Mouse (Mus musculus): ENCODE results near the gene Timm44. TPM values are rescaled to one million over a fixed set of nuclear protein-coding genes. Genes with fewer than 3 reads are reported as not detected.
A peak's percentile ranks its signal among the peaks of the same experiment; 100 is the strongest.
"Not testable (repeated sequence)": the region's sequence is repeated elsewhere in the genome, so short reads cannot be mapped to it uniquely, and the experiment has no call there.

Timm44 gene
- polyA plus RNA-seq, 1 experiment from 2014 or later = 49.3 TPM

- no peak for DNase-seq (ENCODE audit: low spot score)
Observed at GRCm38 (mm10) chr8:4265160-4265914, 10.4 kb downstream of the Timm44 start.

GRCm38 (mm10) chr8:4263105-4263791 lies 12.5 kb downstream of the Timm44 start:
- no peak for DNase-seq (ENCODE audit: low spot score)

- no peak for DNase-seq (ENCODE audit: low spot score)
Observed at GRCm38 (mm10) chr8:4259805-4260170, 15.9 kb downstream of the Timm44 start.

- peak; percentile 92 for DNase-seq (ENCODE audit: low spot score)
Observed at GRCm38 (mm10) chr8:4259125-4259804, 16.4 kb downstream of the Timm44 start, which contains the start of gene Ctxn1. Gene Ctxn1 (minus strand): TSS chr8:4259274.

GRCm38 (mm10) chr8:4258678-4259077 lies 17.0 kb downstream of the Timm44 start:
- no peak for DNase-seq (ENCODE audit: low spot score)

- DNase-seq (ENCODE audit: low spot score) = peak; percentile 80
Observed at GRCm38 (mm10) chr8:4258233-4258632, 17.5 kb downstream of the Timm44 start.

GRCm38 (mm10) chr8:4257350-4257749 lies 18.4 kb downstream of the Timm44 start:
- no peak for DNase-seq (ENCODE audit: low spot score)

GRCm38 (mm10) chr8:4256911-4257310 lies 18.8 kb downstream of the Timm44 start:
- DNase-seq (ENCODE audit: low spot score) = no peak

GRCm38 (mm10) chr8:4255471-4255870 lies 20.2 kb downstream of the Timm44 start:
- DNase-seq (ENCODE audit: low spot score) = not testable (repeated sequence)

- no peak for DNase-seq (ENCODE audit: low spot score)
Observed at GRCm38 (mm10) chr8:4254001-4254400, 21.7 kb downstream of the Timm44 start.

GRCm38 (mm10) chr8:4252934-4253841 lies 22.5 kb downstream of the Timm44 start, which contains the start of gene Snapc2:
Gene Snapc2 (plus strand): TSS chr8:4253080.
- peak; percentile 95 for DNase-seq (ENCODE audit: low spot score)

- DNase-seq (ENCODE audit: low spot score) = no peak
Observed at GRCm38 (mm10) chr8:4252116-4252760, 23.5 kb downstream of the Timm44 start.

- peak; percentile 83 for DNase-seq (ENCODE audit: low spot score)
Observed at GRCm38 (mm10) chr8:4250306-4250970, 25.3 kb downstream of the Timm44 start.

- DNase-seq (ENCODE audit: low spot score) = no peak
Observed at GRCm38 (mm10) chr8:4249213-4249612, 26.5 kb downstream of the Timm44 start.

- no peak for DNase-seq (ENCODE audit: low spot score)
Observed at GRCm38 (mm10) chr8:4247951-4248540, 27.7 kb downstream of the Timm44 start, which contains the start of gene Tgfbr3l. Gene Tgfbr3l (plus strand): TSS chr8:4248214.

- DNase-seq (ENCODE audit: low spot score) = no peak
Observed at GRCm38 (mm10) chr8:4247241-4247640, 28.5 kb downstream of the Timm44 start.

- no peak for DNase-seq (ENCODE audit: low spot score)
Observed at GRCm38 (mm10) chr8:4245737-4246136, 30.0 kb downstream of the Timm44 start.

GRCm38 (mm10) chr8:4245061-4245460 lies 30.7 kb downstream of the Timm44 start:
- no peak for DNase-seq (ENCODE audit: low spot score)

- no peak for DNase-seq (ENCODE audit: low spot score)
Observed at GRCm38 (mm10) chr8:4239193-4239890, 36.4 kb downstream of the Timm44 start.
